Mouse (Mus musculus): ENCODE measurements around the gene Eef2. TPM values are rescaled to one million over a fixed set of nuclear protein-coding genes. Genes with fewer than 3 reads are reported as not detected.
A peak's percentile ranks its signal among the peaks of the same experiment; 100 is the strongest.
"Not testable (repeated sequence)": the region's sequence is repeated elsewhere in the genome, so short reads cannot be mapped to it uniquely, and the experiment has no call there.

The Eef2 gene
- polyA plus RNA-seq, 1 experiment from 2014 or later: 549 TPM

- H3K27ac ChIP-seq (replicated peaks; ENCODE audit: low read depth, low read length); H3K9me3 ChIP-seq (ENCODE audit: control insufficient read depth, low read length); ATAC-seq (ENCODE audit: low read depth); H3K9ac ChIP-seq (ENCODE audit: low read depth, low read length); H3K4me1 ChIP-seq (ENCODE audit: control insufficient read depth, insufficient read depth, low read length); H3K36me3 ChIP-seq (ENCODE audit: control insufficient read depth, insufficient read depth, low read length); H3K4me3 ChIP-seq (ENCODE audit: low read depth, low read length); H3K27me3 ChIP-seq (replicated peaks; ENCODE audit: control insufficient read depth, insufficient read depth, low read length); DNase-seq (ENCODE audit: low spot score); H3K4me2 ChIP-seq (ENCODE audit: low read depth, low read length): not testable (repeated sequence)
- 27% methylated on average over 1 of the region's 1 CpGs for WGBS
Measured at GRCm38 (mm10) chr10:81217267-81217666, 40.8 kb downstream of the Eef2 start.

GRCm38 (mm10) chr10:81217964-81218363, 41.5 kb downstream of the Eef2 start:
- ATAC-seq (ENCODE audit: low read depth): no peak
- 40% methylated on average over 7 of the region's 7 CpGs for WGBS
- no peak overlapping the region for H3K4me3 ChIP-seq (ENCODE audit: low read depth, low read length)
- no peaks in the 10 kb centered on the region for H3K27me3 ChIP-seq (replicated peaks; ENCODE audit: control insufficient read depth, insufficient read depth, low read length)
- H3K9me3 ChIP-seq (ENCODE audit: control insufficient read depth, low read length): no peaks in the 10 kb centered on the region
- no peaks in the 10 kb centered on the region for H3K36me3 ChIP-seq (ENCODE audit: control insufficient read depth, insufficient read depth, low read length)
- no peaks in the 10 kb centered on the region for H3K4me1 ChIP-seq (ENCODE audit: control insufficient read depth, insufficient read depth, low read length)
- H3K9ac ChIP-seq (ENCODE audit: low read depth, low read length): no peak overlapping the region
- no peak overlapping the region for H3K4me2 ChIP-seq (ENCODE audit: low read depth, low read length)
- no peak overlapping the region for H3K27ac ChIP-seq (replicated peaks; ENCODE audit: low read depth, low read length)
- no peak for DNase-seq (ENCODE audit: low spot score)

- DNase-seq (ENCODE audit: low spot score) (no peak), ATAC-seq (ENCODE audit: low read depth) (no peak)
- H3K36me3 ChIP-seq (ENCODE audit: control insufficient read depth, insufficient read depth, low read length): no peaks in the 10 kb centered on the region
- no peak overlapping the region for H3K4me2 ChIP-seq (ENCODE audit: low read depth, low read length)
- no peak overlapping the region for H3K27ac ChIP-seq (replicated peaks; ENCODE audit: low read depth, low read length)
- H3K9me3 ChIP-seq (ENCODE audit: control insufficient read depth, low read length): no peaks in the 10 kb centered on the region
- H3K4me1 ChIP-seq (ENCODE audit: control insufficient read depth, insufficient read depth, low read length): no peaks in the 10 kb centered on the region
- WGBS: 90% methylated on average over 5 of the region's 5 CpGs
- H3K9ac ChIP-seq (ENCODE audit: low read depth, low read length): no peak overlapping the region
- no peaks in the 10 kb centered on the region for H3K27me3 ChIP-seq (replicated peaks; ENCODE audit: control insufficient read depth, insufficient read depth, low read length)
- H3K4me3 ChIP-seq (ENCODE audit: low read depth, low read length): no peak overlapping the region
Measured at GRCm38 (mm10) chr10:81221402-81222015, 45.1 kb downstream of the Eef2 start.

GRCm38 (mm10) chr10:81223731-81224130, 47.3 kb downstream of the Eef2 start:
- H3K4me3 ChIP-seq (ENCODE audit: low read depth, low read length); DNase-seq (ENCODE audit: low spot score); H3K4me1 ChIP-seq (ENCODE audit: control insufficient read depth, insufficient read depth, low read length); H3K27me3 ChIP-seq (replicated peaks; ENCODE audit: control insufficient read depth, insufficient read depth, low read length); ATAC-seq (ENCODE audit: low read depth); H3K4me2 ChIP-seq (ENCODE audit: low read depth, low read length); H3K9me3 ChIP-seq (ENCODE audit: control insufficient read depth, low read length); H3K36me3 ChIP-seq (ENCODE audit: control insufficient read depth, insufficient read depth, low read length); H3K9ac ChIP-seq (ENCODE audit: low read depth, low read length); H3K27ac ChIP-seq (replicated peaks; ENCODE audit: low read depth, low read length): not testable (repeated sequence)
- WGBS: 56% methylated on average over 2 of the region's 2 CpGs

GRCm38 (mm10) chr10:81229735-81230437, 53.5 kb downstream of the Eef2 start:
- ATAC-seq (ENCODE audit: low read depth) (no peak), DNase-seq (ENCODE audit: low spot score) (no peak)
- H3K4me1 ChIP-seq (ENCODE audit: control insufficient read depth, insufficient read depth, low read length): peaks cover 9% of the 10 kb centered on the region
- peak overlapping the region; percentile 26 for H3K9ac ChIP-seq (ENCODE audit: low read depth, low read length)
- no peak overlapping the region for H3K27ac ChIP-seq (replicated peaks; ENCODE audit: low read depth, low read length)
- peak overlapping the region; percentile 41 for H3K4me2 ChIP-seq (ENCODE audit: low read depth, low read length)
- H3K27me3 ChIP-seq (replicated peaks; ENCODE audit: control insufficient read depth, insufficient read depth, low read length): peaks cover 30% of the 10 kb centered on the region
- H3K36me3 ChIP-seq (ENCODE audit: control insufficient read depth, insufficient read depth, low read length): no peaks in the 10 kb centered on the region
- peak overlapping the region; percentile 23 for H3K4me3 ChIP-seq (ENCODE audit: low read depth, low read length)
- no peaks in the 10 kb centered on the region for H3K9me3 ChIP-seq (ENCODE audit: control insufficient read depth, low read length)
- 15% methylated on average over 20 of the region's 20 CpGs for WGBS

GRCm38 (mm10) chr10:81230438-81231332, 54.3 kb downstream of the Eef2 start, which contains the start of gene Atcay:
Gene Atcay (minus strand): TSS chr10:81230833.
- H3K4me3 ChIP-seq (ENCODE audit: low read depth, low read length): peak within 1 kb of the TSS; percentile 23
- peak; percentile 74; the same call in 1 of the 2 replicates for ATAC-seq (ENCODE audit: low read depth)

GRCm38 (mm10) chr10:81231436-81231835, 55.0 kb downstream of the Eef2 start:
- peaks cover 9% of the 10 kb centered on the region for H3K4me1 ChIP-seq (ENCODE audit: control insufficient read depth, insufficient read depth, low read length)
- no peak overlapping the region for H3K27ac ChIP-seq (replicated peaks; ENCODE audit: low read depth, low read length)
- no peak for ATAC-seq (ENCODE audit: low read depth)
- WGBS: 47% methylated on average over 7 of the region's 7 CpGs
- H3K9me3 ChIP-seq (ENCODE audit: control insufficient read depth, low read length): no peaks in the 10 kb centered on the region
- H3K36me3 ChIP-seq (ENCODE audit: control insufficient read depth, insufficient read depth, low read length): no peaks in the 10 kb centered on the region
- H3K27me3 ChIP-seq (replicated peaks; ENCODE audit: control insufficient read depth, insufficient read depth, low read length): peaks cover 30% of the 10 kb centered on the region
- H3K4me3 ChIP-seq (ENCODE audit: low read depth, low read length): no peak overlapping the region
- DNase-seq (ENCODE audit: low spot score): no peak
- no peak overlapping the region for H3K9ac ChIP-seq (ENCODE audit: low read depth, low read length)
- peak overlapping the region; percentile 42; the same call in 1 of the 2 replicates for H3K4me2 ChIP-seq (ENCODE audit: low read depth, low read length)

More at GRCm38 (mm10) chr10:81230438-81231332, 54.3 kb downstream of the Eef2 start, which contains the start of gene Atcay:
- DNase-seq (ENCODE audit: low spot score): peak; percentile 34
- peak within 1 kb of the TSS; percentile 42 for H3K4me2 ChIP-seq (ENCODE audit: low read depth, low read length)
- H3K9ac ChIP-seq (ENCODE audit: low read depth, low read length): peak within 1 kb of the TSS; percentile 26
- no peaks in the 10 kb centered on the region for H3K36me3 ChIP-seq (ENCODE audit: control insufficient read depth, insufficient read depth, low read length)
- H3K27me3 ChIP-seq (replicated peaks; ENCODE audit: control insufficient read depth, insufficient read depth, low read length): peaks cover 30% of the 10 kb centered on the region
- no peaks in the 10 kb centered on the region for H3K9me3 ChIP-seq (ENCODE audit: control insufficient read depth, low read length)
- H3K27ac ChIP-seq (replicated peaks; ENCODE audit: low read depth, low read length): no peak within 1 kb of the TSS
- WGBS: 6% methylated on average over 27 of the region's 27 CpGs
- H3K4me1 ChIP-seq (ENCODE audit: control insufficient read depth, insufficient read depth, low read length): peaks cover 9% of the 10 kb centered on the region

Data from embryonic facial prominence, embryonic 14.5 days (tissue).